Mouse (Mus musculus): ENCODE results near the gene Gstp1. TPM values are rescaled to one million over a fixed set of nuclear protein-coding genes. Genes with fewer than 3 reads are reported as not detected.
"Not testable (repeated sequence)": the region's sequence is repeated elsewhere in the genome, so short reads cannot be mapped to it uniquely, and the experiment has no call there.

The Gstp1 gene
- total RNA-seq, 1 experiment from 2014 or later, result 82.5 TPM

- no peak for ATAC-seq (replicated peaks; ENCODE audit: low read depth, poor library complexity, severe bottlenecking)
These were observed 4.3 kb upstream of the Gstp1 start for GRCm38 (mm10) chr19:4042124-4042523.

- not testable (repeated sequence) for ATAC-seq (replicated peaks; ENCODE audit: low read depth, poor library complexity, severe bottlenecking)
These were observed 3.7 kb upstream of the Gstp1 start for GRCm38 (mm10) chr19:4041500-4041899.

- not testable (repeated sequence) for ATAC-seq (replicated peaks; ENCODE audit: low read depth, poor library complexity, severe bottlenecking)
These were observed 3.2 kb upstream of the Gstp1 start for GRCm38 (mm10) chr19:4040941-4041340.

- ATAC-seq (replicated peaks; ENCODE audit: low read depth, poor library complexity, severe bottlenecking), result not testable (repeated sequence)
These were observed 514 bp downstream of the Gstp1 start for GRCm38 (mm10) chr19:4037154-4037787.

GRCm38 (mm10) chr19:4036327-4037045 lies 1.3 kb downstream of the Gstp1 start:
- no peak for ATAC-seq (replicated peaks; ENCODE audit: low read depth, poor library complexity, severe bottlenecking)

GRCm38 (mm10) chr19:4033742-4034141 lies 4.0 kb downstream of the Gstp1 start:
- no peak for ATAC-seq (replicated peaks; ENCODE audit: low read depth, poor library complexity, severe bottlenecking)

GRCm38 (mm10) chr19:4033298-4033697 lies 4.5 kb downstream of the Gstp1 start:
- ATAC-seq (replicated peaks; ENCODE audit: low read depth, poor library complexity, severe bottlenecking), result no peak

- ATAC-seq (replicated peaks; ENCODE audit: low read depth, poor library complexity, severe bottlenecking), result no peak
These were observed 5.1 kb downstream of the Gstp1 start for GRCm38 (mm10) chr19:4032668-4033067.

- ATAC-seq (replicated peaks; ENCODE audit: low read depth, poor library complexity, severe bottlenecking), result no peak
These were observed 10.2 kb downstream of the Gstp1 start for GRCm38 (mm10) chr19:4027576-4027975.

GRCm38 (mm10) chr19:4023185-4023584 lies 14.6 kb downstream of the Gstp1 start:
- ATAC-seq (replicated peaks; ENCODE audit: low read depth, poor library complexity, severe bottlenecking), result no peak

GRCm38 (mm10) chr19:4018743-4019583 lies 18.8 kb downstream of the Gstp1 start:
- peak; percentile 96 for ATAC-seq (replicated peaks; ENCODE audit: low read depth, poor library complexity, severe bottlenecking)

- no peak for ATAC-seq (replicated peaks; ENCODE audit: low read depth, poor library complexity, severe bottlenecking)
These were observed 19.7 kb downstream of the Gstp1 start for GRCm38 (mm10) chr19:4017921-4018587.

GRCm38 (mm10) chr19:4015635-4016034 lies 22.1 kb downstream of the Gstp1 start:
- ATAC-seq (replicated peaks; ENCODE audit: low read depth, poor library complexity, severe bottlenecking), result no peak

GRCm38 (mm10) chr19:4014802-4015201 lies 23.0 kb downstream of the Gstp1 start:
- no peak for ATAC-seq (replicated peaks; ENCODE audit: low read depth, poor library complexity, severe bottlenecking)

GRCm38 (mm10) chr19:4013066-4013465 lies 24.7 kb downstream of the Gstp1 start:
- peak; percentile 9; the same call in 1 of the 2 replicates for ATAC-seq (replicated peaks; ENCODE audit: low read depth, poor library complexity, severe bottlenecking)

- peak; percentile 98 for ATAC-seq (replicated peaks; ENCODE audit: low read depth, poor library complexity, severe bottlenecking)
These were observed 25.3 kb downstream of the Gstp1 start, which contains the start of gene Ndufv1 for GRCm38 (mm10) chr19:4012432-4013022. Ndufv1 (minus strand) TSS chr19:4012806.

GRCm38 (mm10) chr19:4011086-4011485 lies 26.7 kb downstream of the Gstp1 start:
- no peak for ATAC-seq (replicated peaks; ENCODE audit: low read depth, poor library complexity, severe bottlenecking)

GRCm38 (mm10) chr19:4005971-4006370 lies 31.8 kb downstream of the Gstp1 start:
- no peak for ATAC-seq (replicated peaks; ENCODE audit: low read depth, poor library complexity, severe bottlenecking)

GRCm38 (mm10) chr19:4005091-4005490 lies 32.7 kb downstream of the Gstp1 start:
- no peak for ATAC-seq (replicated peaks; ENCODE audit: low read depth, poor library complexity, severe bottlenecking)

- ATAC-seq (replicated peaks; ENCODE audit: low read depth, poor library complexity, severe bottlenecking), result no peak
These were observed 33.5 kb downstream of the Gstp1 start for GRCm38 (mm10) chr19:4004331-4004730.
